Mouse (Mus musculus): ENCODE data around the gene Ints11. TPM values are rescaled to one million over a fixed set of nuclear protein-coding genes. Genes with fewer than 3 reads are reported as not detected.

Ints11 gene
- polyA plus RNA-seq (2015; fragmentation: Illumina TruSeq; extraction: RNeasy Lipid Tissue Mini Kit (QIAGEN cat#74804); ENCODE audit: insufficient read depth, low replicate concordance): 31.0 TPM

GRCm38 (mm10) chr4:155869317-155870033 is at the start of gene Ints11, which contains the start of gene Cptp:
Gene Ints11 (plus strand): TSS chr4:155869546.
Gene Cptp (minus strand): TSS chr4:155869440.

GRCm38 (mm10) chr4:155831205-155831766 is 38.1 kb upstream of the Ints11 start, which contains the start of gene Aurkaip1:
Gene Aurkaip1 (plus strand): TSS chr4:155831272.

GRCm38 (mm10) chr4:155839483-155839910 is 29.8 kb upstream of the Ints11 start, which contains the start of gene Mxra8:
Gene Mxra8 (plus strand): TSS chr4:155839680.

GRCm38 (mm10) chr4:155846871-155847578 is 22.3 kb upstream of the Ints11 start, which contains the start of gene Dvl1:
Gene Dvl1 (plus strand): TSS chr4:155847402.

GRCm38 (mm10) chr4:155863001-155863400 is 6.3 kb upstream of the Ints11 start, which contains the start of gene Tas1r3:
Gene Tas1r3 (minus strand): TSS chr4:155863362.

GRCm38 (mm10) chr4:155891551-155892001 is 22.2 kb downstream of the Ints11 start, which contains the start of the genes Pusl1 and Acap3:
Gene Pusl1 (minus strand): TSS chr4:155891781.
Gene Acap3 (plus strand): TSS chr4:155891822.

Other genes with a start within 250 kb of the Ints11 start
- gene Cdk11b, start 244.7 kb upstream of the Ints11 start, polyA plus RNA-seq (2015; fragmentation: Illumina TruSeq; extraction: RNeasy Lipid Tissue Mini Kit (QIAGEN cat#74804); ENCODE audit: insufficient read depth, low replicate concordance): 181 TPM
- not detected for gene Gm10563, start 224.1 kb upstream of the Ints11 start, polyA plus RNA-seq (2015; fragmentation: Illumina TruSeq; extraction: RNeasy Lipid Tissue Mini Kit (QIAGEN cat#74804); ENCODE audit: insufficient read depth, low replicate concordance)
- 16.7 TPM for gene Mmp23, start 216.2 kb upstream of the Ints11 start, polyA plus RNA-seq (2015; fragmentation: Illumina TruSeq; extraction: RNeasy Lipid Tissue Mini Kit (QIAGEN cat#74804); ENCODE audit: insufficient read depth, low replicate concordance)
- 9.6 TPM for gene Mib2, start 200.3 kb upstream of the Ints11 start, polyA plus RNA-seq (2015; fragmentation: Illumina TruSeq; extraction: RNeasy Lipid Tissue Mini Kit (QIAGEN cat#74804); ENCODE audit: insufficient read depth, low replicate concordance)
- 2.5 TPM for gene Fndc10, start 175.2 kb upstream of the Ints11 start, polyA plus RNA-seq (2015; fragmentation: Illumina TruSeq; extraction: RNeasy Lipid Tissue Mini Kit (QIAGEN cat#74804); ENCODE audit: insufficient read depth, low replicate concordance)
- gene Ssu72, start 164.7 kb upstream of the Ints11 start, polyA plus RNA-seq (2015; fragmentation: Illumina TruSeq; extraction: RNeasy Lipid Tissue Mini Kit (QIAGEN cat#74804); ENCODE audit: insufficient read depth, low replicate concordance): 94.7 TPM
- 0.23 TPM for gene Tmem240, start 134.7 kb upstream of the Ints11 start, polyA plus RNA-seq (2015; fragmentation: Illumina TruSeq; extraction: RNeasy Lipid Tissue Mini Kit (QIAGEN cat#74804); ENCODE audit: insufficient read depth, low replicate concordance)
- gene Atad3a, start 108.5 kb upstream of the Ints11 start, polyA plus RNA-seq (2015; fragmentation: Illumina TruSeq; extraction: RNeasy Lipid Tissue Mini Kit (QIAGEN cat#74804); ENCODE audit: insufficient read depth, low replicate concordance): 36.8 TPM
- 4.0 TPM for gene Vwa1, start 94.8 kb upstream of the Ints11 start, polyA plus RNA-seq (2015; fragmentation: Illumina TruSeq; extraction: RNeasy Lipid Tissue Mini Kit (QIAGEN cat#74804); ENCODE audit: insufficient read depth, low replicate concordance)
- gene Tmem88b, start 83.7 kb upstream of the Ints11 start, polyA plus RNA-seq (2015; fragmentation: Illumina TruSeq; extraction: RNeasy Lipid Tissue Mini Kit (QIAGEN cat#74804); ENCODE audit: insufficient read depth, low replicate concordance): 0.36 TPM
- gene Ankrd65, start 79.1 kb upstream of the Ints11 start, polyA plus RNA-seq (2015; fragmentation: Illumina TruSeq; extraction: RNeasy Lipid Tissue Mini Kit (QIAGEN cat#74804); ENCODE audit: insufficient read depth, low replicate concordance): not detected
- gene Mrpl20, start 66.7 kb upstream of the Ints11 start, polyA plus RNA-seq (2015; fragmentation: Illumina TruSeq; extraction: RNeasy Lipid Tissue Mini Kit (QIAGEN cat#74804); ENCODE audit: insufficient read depth, low replicate concordance): 90.9 TPM
- 184 TPM for gene Ccnl2, start 57.1 kb upstream of the Ints11 start, polyA plus RNA-seq (2015; fragmentation: Illumina TruSeq; extraction: RNeasy Lipid Tissue Mini Kit (QIAGEN cat#74804); ENCODE audit: insufficient read depth, low replicate concordance)
- gene Aurkaip1, start 38.3 kb upstream of the Ints11 start, polyA plus RNA-seq (2015; fragmentation: Illumina TruSeq; extraction: RNeasy Lipid Tissue Mini Kit (QIAGEN cat#74804); ENCODE audit: insufficient read depth, low replicate concordance): 43.8 TPM
- 84.4 TPM for gene Mxra8, start 29.9 kb upstream of the Ints11 start, polyA plus RNA-seq (2015; fragmentation: Illumina TruSeq; extraction: RNeasy Lipid Tissue Mini Kit (QIAGEN cat#74804); ENCODE audit: insufficient read depth, low replicate concordance)
- gene Dvl1, start 22.1 kb upstream of the Ints11 start, polyA plus RNA-seq (2015; fragmentation: Illumina TruSeq; extraction: RNeasy Lipid Tissue Mini Kit (QIAGEN cat#74804); ENCODE audit: insufficient read depth, low replicate concordance): 13.7 TPM
- gene Tas1r3, start 6.2 kb upstream of the Ints11 start, polyA plus RNA-seq (2015; fragmentation: Illumina TruSeq; extraction: RNeasy Lipid Tissue Mini Kit (QIAGEN cat#74804); ENCODE audit: insufficient read depth, low replicate concordance): 0.52 TPM
- 5.6 TPM for gene Cptp, start 106 bp upstream of the Ints11 start, polyA plus RNA-seq (2015; fragmentation: Illumina TruSeq; extraction: RNeasy Lipid Tissue Mini Kit (QIAGEN cat#74804); ENCODE audit: insufficient read depth, low replicate concordance)
- 12.9 TPM for gene Pusl1, start 22.2 kb downstream of the Ints11 start, polyA plus RNA-seq (2015; fragmentation: Illumina TruSeq; extraction: RNeasy Lipid Tissue Mini Kit (QIAGEN cat#74804); ENCODE audit: insufficient read depth, low replicate concordance)
- 11.1 TPM for gene Acap3, start 22.3 kb downstream of the Ints11 start, polyA plus RNA-seq (2015; fragmentation: Illumina TruSeq; extraction: RNeasy Lipid Tissue Mini Kit (QIAGEN cat#74804); ENCODE audit: insufficient read depth, low replicate concordance)
- 75.5 TPM for gene Ube2j2, start 74.3 kb downstream of the Ints11 start, polyA plus RNA-seq (2015; fragmentation: Illumina TruSeq; extraction: RNeasy Lipid Tissue Mini Kit (QIAGEN cat#74804); ENCODE audit: insufficient read depth, low replicate concordance)
- 14.8 TPM for gene C1qtnf12, start 92.8 kb downstream of the Ints11 start, polyA plus RNA-seq (2015; fragmentation: Illumina TruSeq; extraction: RNeasy Lipid Tissue Mini Kit (QIAGEN cat#74804); ENCODE audit: insufficient read depth, low replicate concordance)
- gene B3galt6, start 123.1 kb downstream of the Ints11 start, polyA plus RNA-seq (2015; fragmentation: Illumina TruSeq; extraction: RNeasy Lipid Tissue Mini Kit (QIAGEN cat#74804); ENCODE audit: insufficient read depth, low replicate concordance): 4.0 TPM
- 176 TPM for gene Sdf4, start 123.3 kb downstream of the Ints11 start, polyA plus RNA-seq (2015; fragmentation: Illumina TruSeq; extraction: RNeasy Lipid Tissue Mini Kit (QIAGEN cat#74804); ENCODE audit: insufficient read depth, low replicate concordance)
- 11.0 TPM for gene Tnfrsf4, start 144.3 kb downstream of the Ints11 start, polyA plus RNA-seq (2015; fragmentation: Illumina TruSeq; extraction: RNeasy Lipid Tissue Mini Kit (QIAGEN cat#74804); ENCODE audit: insufficient read depth, low replicate concordance)
- 10.7 TPM for gene Tnfrsf18, start 156.6 kb downstream of the Ints11 start, polyA plus RNA-seq (2015; fragmentation: Illumina TruSeq; extraction: RNeasy Lipid Tissue Mini Kit (QIAGEN cat#74804); ENCODE audit: insufficient read depth, low replicate concordance)
- not detected for gene Ttll10, start 189.9 kb downstream of the Ints11 start, polyA plus RNA-seq (2015; fragmentation: Illumina TruSeq; extraction: RNeasy Lipid Tissue Mini Kit (QIAGEN cat#74804); ENCODE audit: insufficient read depth, low replicate concordance)
- gene 9430015G10Rik, start 240.4 kb downstream of the Ints11 start, polyA plus RNA-seq (2015; fragmentation: Illumina TruSeq; extraction: RNeasy Lipid Tissue Mini Kit (QIAGEN cat#74804); ENCODE audit: insufficient read depth, low replicate concordance): 42.0 TPM